Comparison of ENCODE assay signal across 16 mouse cellular contexts in genomic region chr7:97018418-97018817, GRCm38 (mm10).
DNase-seq lines count a peak whose midpoint lies in the region; ATAC-seq lines count a peak whose summit lies in the region.
"Had no signal": no experiment of that assay in that cellular context is flagged by ENCODE, and none has a peak within 500 bp of the region (broad histone marks: within the 10 kb centered on the region; RNA-seq: fewer than 3 reads in every experiment).

No protein-coding gene starts in this region.

- WGBS in heart, embryonic 13.5 days, result 60% methylated on average over 3 of the region's 3 CpGs
- WGBS in heart, embryonic 11.5 days (ENCODE audit: insufficient replicate concordance), result 65% methylated on average over 3 of the region's 3 CpGs
- WGBS in macrophage (ENCODE audit: missing documents), result 77% methylated on average over 3 of the region's 3 CpGs

- peaks cover 29% of the 10 kb centered on the region for H3K4me1 ChIP-seq in heart, embryonic 13.5 days
- H3K4me1 ChIP-seq in heart, embryonic 11.5 days (ENCODE audit: control insufficient read depth, insufficient read depth, low read length), result peaks cover 5% of the 10 kb centered on the region
- H3K4me1 ChIP-seq: embryonic facial prominence, embryonic 15.5 days; limb, embryonic 15.5 days; neural tube, embryonic 15.5 days had no signal

- DNase-seq in testis, postnatal 14 days (ENCODE audit: low spot score), result peak; percentile 24
- no peak for DNase-seq in testis, postnatal 10 days (ENCODE audit: low spot score)
- DNase-seq in layer of hippocampus, postnatal 25 days (ENCODE audit: extremely low spot score in 1 of 2, low spot score in 1 of 2), result no peak
- DNase-seq: cerebellum, adult 11-12 months; kidney, adult 18-20 months; spleen, adult 18-20 months; thymus, adult 18-20 months had no signal

- 0 out of 2 replicates have a peak overlapping the region, but pooled peaks have one; percentile 4 for H3K4me3 ChIP-seq in heart, embryonic 13.5 days
- H3K4me3 ChIP-seq in heart, embryonic 11.5 days (ENCODE audit: low read depth, low read length), result no peak overlapping the region
- no peak overlapping the region for H3K4me3 ChIP-seq in macrophage (ENCODE audit: inconsistent target)
- H3K4me3 ChIP-seq: embryonic facial prominence, embryonic 15.5 days; hindbrain, embryonic 13.5 days; limb, embryonic 15.5 days; neural tube, embryonic 15.5 days had no signal

- no peaks in the 10 kb centered on the region for H3K79me2 ChIP-seq in macrophage (ENCODE audit: inconsistent target)

- H3K4me2 ChIP-seq in heart, embryonic 13.5 days, result peak overlapping the region; percentile 47
- no peak overlapping the region for H3K4me2 ChIP-seq in heart, embryonic 11.5 days
- H3K4me2 ChIP-seq: embryonic facial prominence, embryonic 15.5 days; hindbrain, embryonic 13.5 days; limb, embryonic 15.5 days; midbrain, embryonic 11.5 days; neural tube, embryonic 15.5 days had no signal

- no peaks in the 10 kb centered on the region for H3K27me3 ChIP-seq in heart, embryonic 13.5 days (replicated peaks)
- H3K27me3 ChIP-seq in heart, embryonic 11.5 days (ENCODE audit: control insufficient read depth, insufficient read depth, low read length), result no peaks in the 10 kb centered on the region
- H3K27me3 ChIP-seq: embryonic facial prominence, embryonic 15.5 days; hindbrain, embryonic 13.5 days; limb, embryonic 15.5 days; neural tube, embryonic 15.5 days had no signal

- peak overlapping the region; percentile 46; the same call in 1 of the 2 replicates for H3K27ac ChIP-seq in heart, embryonic 13.5 days (replicated peaks)
- H3K27ac ChIP-seq in heart, embryonic 11.5 days (ENCODE audit: low read depth, low read length), result no peak overlapping the region
- peak overlapping the region; percentile 33 for H3K27ac ChIP-seq in macrophage
- H3K27ac ChIP-seq: embryonic facial prominence, embryonic 15.5 days; limb, embryonic 15.5 days; neural tube, embryonic 15.5 days had no signal

- no peak for ATAC-seq in heart, embryonic 13.5 days (ENCODE audit: extremely low read depth, insufficient number of reproducible peaks, low FRiP score, low TSS enrichment)
- ATAC-seq in heart, embryonic 11.5 days (replicated peaks; ENCODE audit: insufficient number of reproducible peaks, low FRiP score, low TSS enrichment), result no peak
- no peak for ATAC-seq in erythroblast, adult 5-6 weeks (replicated peaks; ENCODE audit: low FRiP score, poor library complexity, severe bottlenecking)

- peaks cover 10% of the 10 kb centered on the region for H3K36me3 ChIP-seq in heart, embryonic 13.5 days
- H3K36me3 ChIP-seq in heart, embryonic 11.5 days (ENCODE audit: control insufficient read depth, insufficient read depth, low read length), result no peaks in the 10 kb centered on the region
- H3K36me3 ChIP-seq in macrophage (ENCODE audit: inconsistent target), result no peaks in the 10 kb centered on the region
- H3K36me3 ChIP-seq: embryonic facial prominence, embryonic 15.5 days; hindbrain, embryonic 13.5 days; limb, embryonic 15.5 days; neural tube, embryonic 15.5 days had no signal

- peaks cover 8% of the 10 kb centered on the region; the same call in 1 of the 2 replicates for H3K9me3 ChIP-seq in heart, embryonic 13.5 days
- no peaks in the 10 kb centered on the region for H3K9me3 ChIP-seq in heart, embryonic 11.5 days (replicated peaks; ENCODE audit: control insufficient read depth, low read length)
- H3K9me3 ChIP-seq: hindbrain, embryonic 13.5 days; limb, embryonic 15.5 days had no signal

- no peak overlapping the region for H3K9ac ChIP-seq in heart, embryonic 13.5 days
- H3K9ac ChIP-seq in heart, embryonic 11.5 days (ENCODE audit: low read depth, low read length), result no peak overlapping the region
- H3K9ac ChIP-seq: embryonic facial prominence, embryonic 15.5 days; hindbrain, embryonic 13.5 days; limb, embryonic 15.5 days; neural tube, embryonic 15.5 days had no signal
